Mouse (Mus musculus) forebrain, embryonic 11.5 days (tissue): ENCODE data around the gene Tiam1. TPM values are rescaled to one million over a fixed set of nuclear protein-coding genes. Genes with fewer than 3 reads are reported as not detected.

Experiments
- ATAC-seq: fragments of 200-750 bp; cut with Nextera tagmentation; replicated peaks from 2 replicates; pipeline ENCODE4 v1.8.0; 2017; ENCODE audit warnings: moderate TSS enrichment; ENCODE audit not compliant: low FRiP score
- DNase-seq: peaks from one replicate; pipeline ENCODE4 v3.0.0-alpha.2; 2017; ENCODE audit warnings: low spot score
- H3K27ac ChIP-seq: fragments of 300-500 bp; sonication (generic); 2 replicates; pipeline ENCODE4 v1.5.1; 2014; ENCODE audit warnings: low read depth, low read length
- H3K27me3 ChIP-seq: fragments of 300-500 bp; sonication (generic); 2 replicates; pipeline ENCODE4 v1.6.1; 2014; ENCODE audit warnings: mild to moderate bottlenecking, low read length, mixed read lengths; ENCODE audit not compliant: control insufficient read depth, insufficient read depth
- H3K36me3 ChIP-seq: fragments of 300-500 bp; sonication (generic); 2 replicates; pipeline ENCODE4 v1.6.1; 2014; ENCODE audit warnings: mild to moderate bottlenecking, low read length, moderate library complexity, mixed read lengths; ENCODE audit not compliant: control insufficient read depth, insufficient read depth
- H3K4me1 ChIP-seq: fragments of 300-500 bp; sonication (generic); replicated peaks from 2 replicates; pipeline ENCODE4 v1.6.1; 2014; ENCODE audit warnings: low read length, mixed read lengths; ENCODE audit not compliant: control insufficient read depth, insufficient read depth
- H3K4me2 ChIP-seq: fragments of 300-500 bp; sonication (generic); 2 replicates; pipeline ENCODE4 v1.6.1; 2014; ENCODE audit warnings: low read depth, mild to moderate bottlenecking, low read length, moderate library complexity, mixed read lengths; ENCODE audit not compliant: severe bottlenecking
- H3K4me3 ChIP-seq: fragments of 300-500 bp; sonication (generic); 2 replicates; pipeline ENCODE4 v1.5.1; 2014; ENCODE audit warnings: low read depth, low read length
- H3K9ac ChIP-seq: fragments of 300-500 bp; sonication (generic); 2 replicates; pipeline ENCODE4 v1.6.1; 2014; ENCODE audit warnings: low read length
- H3K9me3 ChIP-seq: fragments of 300-500 bp; sonication (generic); 2 replicates; pipeline ENCODE4 v1.6.1; 2016; ENCODE audit warnings: low read length, mixed read lengths; ENCODE audit not compliant: control insufficient read depth
- WGBS: fragments of 180-500 bp; shearing (Covaris S2); extraction: QIAGEN DNeasy Blood & Tissue Kit; methylation state at CpG from one replicate; pipeline ENCODE4 v1.1.7; 2014; 5-methylcytosine and 5-hydroxymethylcytosine counted together
- polyA plus RNA-seq: library from polyadenylated mRNA; unstranded; fragments of >200 nt; fragmentation: Nextera tagmentation; extraction: Ambion mirVana; gene quantifications from 2 replicates; pipeline ENCODE4 v1.2.1, GENCODE M21; 2014

Tiam1 gene
- polyA plus RNA-seq, 1 experiment from 2014 or later, result 30.4 TPM

- Histone ChIP-seq H3K9me3 (no peaks in the 10 kb centered on the region), H3K36me3 (no peaks in the 10 kb centered on the region), H3K4me2 (peak overlapping the region; percentile 78), H3K27me3 (no peaks in the 10 kb centered on the region), H3K4me3 (peak overlapping the region; percentile 37), H3K27ac (no peak overlapping the region), H3K9ac (no peak overlapping the region), H3K4me1 (peaks cover 7% of the 10 kb centered on the region; the same call in 1 of the 2 replicates)
- peak; percentile 49 for ATAC-seq
- 24% methylated on average over 7 of the region's 8 CpGs for WGBS
- no peak for DNase-seq
These were observed 182.7 kb downstream of the Tiam1 start for GRCm38 (mm10) chr16:89960904-89961303.

- peaks cover 7% of the 10 kb centered on the region; the same call in 1 of the 2 replicates for H3K4me1 ChIP-seq
These were observed 183.2 kb downstream of the Tiam1 start for GRCm38 (mm10) chr16:89960186-89960878.

GRCm38 (mm10) chr16:89958982-89959381 lies 184.6 kb downstream of the Tiam1 start:
- H3K27me3 ChIP-seq, result no peaks in the 10 kb centered on the region
- DNase-seq (no peak), ATAC-seq (no peak)
- no peak overlapping the region for H3K9ac ChIP-seq
- WGBS, result 49% methylated on average over 12 of the region's 12 CpGs
- no peak overlapping the region for H3K4me3 ChIP-seq
- no peak overlapping the region for H3K4me2 ChIP-seq
- H3K36me3 ChIP-seq, result no peaks in the 10 kb centered on the region
- H3K27ac ChIP-seq, result no peak overlapping the region
- H3K4me1 ChIP-seq, result peaks cover 7% of the 10 kb centered on the region; the same call in 1 of the 2 replicates
- H3K9me3 ChIP-seq, result no peaks in the 10 kb centered on the region

More at GRCm38 (mm10) chr16:89960186-89960878, 183.2 kb downstream of the Tiam1 start:
- DNase-seq, result peak; percentile 74
- Histone ChIP-seq H3K4me2 (peak overlapping the region; percentile 78), H3K36me3 (no peaks in the 10 kb centered on the region), H3K9me3 (no peaks in the 10 kb centered on the region), H3K27me3 (no peaks in the 10 kb centered on the region), H3K27ac (no peak overlapping the region), H3K9ac (peak overlapping the region; percentile 61), H3K4me3 (peak overlapping the region; percentile 37)
- ATAC-seq, result peak; percentile 65
- WGBS, result under 1% methylated on average over 27 of the region's 33 CpGs

GRCm38 (mm10) chr16:89958030-89958429 lies 185.5 kb downstream of the Tiam1 start:
- Histone ChIP-seq H3K36me3 (no peaks in the 10 kb centered on the region), H3K9me3 (no peaks in the 10 kb centered on the region), H3K27me3 (no peaks in the 10 kb centered on the region), H3K4me1 (peaks cover 7% of the 10 kb centered on the region; the same call in 1 of the 2 replicates), H3K27ac (no peak overlapping the region), H3K9ac (no peak overlapping the region), H3K4me2 (no peak overlapping the region), H3K4me3 (no peak overlapping the region)
- DNase-seq (no peak), ATAC-seq (no peak)
- 71% methylated on average over 10 of the region's 10 CpGs for WGBS

- Histone ChIP-seq H3K27ac (no peak overlapping the region), H3K27me3 (no peaks in the 10 kb centered on the region), H3K4me1 (peaks cover 2% of the 10 kb centered on the region; the same call in 1 of the 2 replicates), H3K9ac (no peak overlapping the region), H3K9me3 (no peaks in the 10 kb centered on the region), H3K4me3 (no peak overlapping the region), H3K36me3 (no peaks in the 10 kb centered on the region), H3K4me2 (no peak overlapping the region)
- ATAC-seq (no peak), DNase-seq (no peak)
- 68% methylated on average over 8 of the region's 8 CpGs for WGBS
These were observed 189.0 kb downstream of the Tiam1 start for GRCm38 (mm10) chr16:89954525-89954924.

GRCm38 (mm10) chr16:89954114-89954513 lies 189.5 kb downstream of the Tiam1 start:
- H3K27me3 ChIP-seq, result no peaks in the 10 kb centered on the region
- H3K27ac ChIP-seq, result no peak overlapping the region
- no peak overlapping the region for H3K9ac ChIP-seq
- DNase-seq (no peak), ATAC-seq (no peak)
- no peak overlapping the region for H3K4me2 ChIP-seq
- WGBS, result 86% methylated on average over 1 of the region's 1 CpGs
- H3K36me3 ChIP-seq, result no peaks in the 10 kb centered on the region
- H3K4me1 ChIP-seq, result peaks cover 2% of the 10 kb centered on the region; the same call in 1 of the 2 replicates
- no peaks in the 10 kb centered on the region for H3K9me3 ChIP-seq
- H3K4me3 ChIP-seq, result no peak overlapping the region

- ATAC-seq (no peak), DNase-seq (no peak)
- Histone ChIP-seq H3K9ac (no peak overlapping the region), H3K9me3 (no peaks in the 10 kb centered on the region), H3K4me2 (no peak overlapping the region), H3K4me3 (no peak overlapping the region), H3K27me3 (no peaks in the 10 kb centered on the region), H3K27ac (no peak overlapping the region), H3K36me3 (no peaks in the 10 kb centered on the region), H3K4me1 (no peaks in the 10 kb centered on the region)
- WGBS, result 86% methylated on average over 5 of the region's 5 CpGs
These were observed 190.7 kb downstream of the Tiam1 start for GRCm38 (mm10) chr16:89952821-89953220.

- H3K4me2 ChIP-seq, result no peak overlapping the region
- no peaks in the 10 kb centered on the region for H3K9me3 ChIP-seq
- H3K4me3 ChIP-seq, result no peak overlapping the region
- no peaks in the 10 kb centered on the region; the same call in 1 of the 2 replicates for H3K4me1 ChIP-seq
- H3K36me3 ChIP-seq, result no peaks in the 10 kb centered on the region
- DNase-seq (no peak), ATAC-seq (no peak)
- 93% methylated on average over 8 of the region's 8 CpGs for WGBS
- H3K27ac ChIP-seq, result no peak overlapping the region
- no peak overlapping the region for H3K9ac ChIP-seq
- H3K27me3 ChIP-seq, result no peaks in the 10 kb centered on the region
These were observed 192.8 kb downstream of the Tiam1 start for GRCm38 (mm10) chr16:89950754-89951153.

- ATAC-seq (no peak), DNase-seq (no peak)
- Histone ChIP-seq H3K9ac (no peak overlapping the region), H3K4me3 (no peak overlapping the region), H3K4me1 (no peaks in the 10 kb centered on the region; the same call in 1 of the 2 replicates), H3K4me2 (no peak overlapping the region), H3K9me3 (no peaks in the 10 kb centered on the region), H3K36me3 (no peaks in the 10 kb centered on the region), H3K27ac (no peak overlapping the region), H3K27me3 (no peaks in the 10 kb centered on the region)
- WGBS, result 83% methylated on average over 6 of the region's 6 CpGs
These were observed 193.3 kb downstream of the Tiam1 start for GRCm38 (mm10) chr16:89950251-89950650.
